Mouse (Mus musculus) ovary, postnatal 36 days (tissue): Measurements from ENCODE around the gene Mansc1.

Source experiments
- DNase-seq: peaks from one replicate; pipeline ENCODE4 v3.0.0; 2022; ENCODE audit warnings: low spot score, mixed read lengths

Gene Mansc1

GRCm38 (mm10) chr6:134639210-134639609 lies 6.9 kb upstream of the Mansc1 start, which contains the start of gene Borcs5:
Borcs5 (plus strand) TSS chr6:134639510.
- no peak for DNase-seq

- DNase-seq: no peak
Measured at GRCm38 (mm10) chr6:134636476-134636875, 4.2 kb upstream of the Mansc1 start.

GRCm38 (mm10) chr6:134633553-134633952 lies 1.3 kb upstream of the Mansc1 start:
- no peak for DNase-seq

GRCm38 (mm10) chr6:134632756-134633155 lies 468 bp upstream of the Mansc1 start:
- DNase-seq: no peak

- no peak for DNase-seq
Measured at GRCm38 (mm10) chr6:134630447-134630846, 1.8 kb downstream of the Mansc1 start.

GRCm38 (mm10) chr6:134626564-134626963 lies 5.7 kb downstream of the Mansc1 start:
- no peak for DNase-seq

- no peak for DNase-seq
Measured at GRCm38 (mm10) chr6:134625431-134625830, 6.9 kb downstream of the Mansc1 start.

DNA sequence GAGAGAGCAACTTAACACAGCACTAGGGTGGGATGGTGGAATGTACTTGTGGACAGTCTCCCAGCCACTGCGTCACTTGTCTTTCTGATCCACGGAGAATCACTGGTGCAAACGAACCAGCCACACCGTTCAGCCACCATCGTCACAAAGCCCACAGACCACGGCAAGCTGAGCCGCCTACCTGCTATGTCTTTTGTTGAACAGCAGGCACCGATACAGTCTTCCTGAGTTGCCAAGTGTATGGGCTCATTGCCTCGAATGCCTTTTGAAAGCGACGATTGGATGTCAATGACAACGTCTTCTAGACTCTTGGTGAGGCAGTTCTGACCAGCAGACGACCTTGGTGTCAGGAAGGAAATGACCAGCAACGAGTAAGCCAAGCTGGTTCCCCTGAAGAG lies 10.7 kb downstream of the Mansc1 start:
- DNase-seq: no peak

GRCm38 (mm10) chr6:134620846-134621551 lies 11.3 kb downstream of the Mansc1 start:
- DNase-seq: no peak

- DNase-seq: no peak
Measured at GRCm38 (mm10) chr6:134620129-134620528, 12.2 kb downstream of the Mansc1 start.

DNA sequence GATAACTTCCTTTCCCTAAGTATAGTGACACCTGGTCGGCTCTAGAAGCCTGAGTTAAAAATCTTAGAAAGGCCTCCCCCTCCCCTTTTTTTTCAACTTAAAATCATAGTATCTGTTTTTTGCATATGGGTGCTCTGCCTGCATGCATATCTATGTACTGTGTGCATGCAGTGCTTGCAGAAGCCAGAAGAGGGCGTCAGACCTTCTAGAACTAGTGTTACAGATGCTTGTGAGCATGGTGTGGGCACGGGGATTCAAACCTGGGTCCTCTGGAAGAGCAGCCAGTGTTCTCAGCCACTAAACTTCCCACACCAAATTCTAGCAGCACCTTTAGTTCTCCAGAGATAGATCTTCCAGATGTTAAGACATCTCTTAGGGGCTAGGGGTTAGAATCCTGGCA lies 14.7 kb downstream of the Mansc1 start:
- DNase-seq: no peak

GRCm38 (mm10) chr6:134614723-134615648 lies 17.3 kb downstream of the Mansc1 start:
- DNase-seq: peak; percentile 83

- no peak for DNase-seq
Measured at GRCm38 (mm10) chr6:134614322-134614721, 18.0 kb downstream of the Mansc1 start.

GRCm38 (mm10) chr6:134611896-134612295 lies 20.4 kb downstream of the Mansc1 start:
- no peak for DNase-seq

DNA sequence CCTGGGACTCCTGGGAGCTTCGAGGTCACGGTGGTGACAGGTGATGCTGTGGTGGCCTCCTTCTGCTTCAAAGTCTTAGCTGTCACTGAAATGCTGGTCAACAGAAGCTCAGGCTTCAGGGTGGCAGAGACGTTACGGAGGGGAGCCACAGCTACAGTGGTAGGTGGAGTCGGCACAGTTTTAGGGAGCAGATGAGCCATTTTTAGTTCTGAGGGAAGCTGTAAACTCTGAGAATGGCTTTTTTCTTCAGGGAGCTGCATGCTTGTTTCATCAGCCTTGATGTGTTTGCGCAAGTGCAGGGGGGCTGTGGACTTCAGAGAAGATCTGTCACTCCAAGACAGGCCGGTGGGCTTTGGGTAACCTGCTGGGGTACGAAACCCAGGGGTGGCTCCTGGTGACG lies 21.9 kb downstream of the Mansc1 start:
- DNase-seq: no peak

DNA sequence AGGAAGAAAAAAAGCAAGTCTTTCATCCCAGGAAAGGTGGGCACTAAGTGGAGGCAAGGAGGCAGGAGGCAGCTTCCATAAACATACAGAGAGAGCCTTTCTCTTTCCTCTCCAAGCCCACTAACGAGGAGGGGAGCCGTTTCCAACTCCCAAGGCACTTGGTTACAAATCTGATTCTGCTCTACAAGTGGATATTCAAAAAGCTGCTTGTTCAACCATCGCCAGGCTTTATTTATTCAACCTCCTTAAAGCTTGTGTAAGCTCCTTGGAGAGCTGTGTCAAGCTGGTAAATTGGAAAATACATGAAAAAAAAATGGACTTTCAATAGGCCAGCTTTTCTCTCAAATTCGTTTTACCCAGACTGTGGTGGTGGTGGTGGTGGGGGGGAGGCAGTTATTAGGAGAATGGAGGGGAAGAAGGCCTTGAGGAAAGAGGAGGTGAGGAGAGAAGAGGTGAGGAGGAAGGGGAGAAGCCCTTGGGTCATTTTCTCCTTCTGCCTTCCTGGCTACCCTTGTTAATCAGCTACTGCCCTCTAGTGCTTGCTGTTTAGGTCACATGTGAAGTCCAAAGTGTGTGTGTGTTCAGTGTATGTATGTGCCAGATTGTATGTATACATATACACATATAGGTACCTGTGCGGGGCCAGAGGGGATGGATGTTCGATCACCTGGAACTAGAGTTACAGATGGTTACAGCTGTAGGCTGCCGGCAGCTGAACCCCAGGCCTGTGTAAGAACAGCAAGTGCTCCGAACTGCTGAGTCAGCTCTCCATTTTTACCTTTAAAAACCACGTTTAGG lies 25.1 kb downstream of the Mansc1 start:
- no peak for DNase-seq

DNA sequence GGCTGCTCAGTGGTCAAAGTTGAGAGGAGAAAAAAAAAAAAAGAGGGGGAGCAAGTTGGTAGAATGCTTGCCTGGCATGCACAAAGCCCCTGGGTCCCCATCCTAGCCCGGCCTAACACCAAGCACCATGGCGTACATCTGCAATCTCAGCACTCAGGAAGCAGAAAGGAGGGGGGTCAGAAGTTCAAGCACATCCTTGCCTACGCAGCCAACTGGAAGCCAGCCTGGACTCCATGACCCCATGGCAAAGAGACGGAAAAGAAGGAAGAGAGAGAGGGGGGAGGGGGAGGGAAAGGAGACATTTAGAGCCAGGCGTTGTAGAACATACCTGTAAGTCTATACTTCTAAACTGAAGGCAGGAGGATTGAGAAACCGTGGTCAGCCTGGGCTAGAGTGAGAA lies 25.7 kb downstream of the Mansc1 start:
- DNase-seq: no peak

- DNase-seq: no peak
Measured at GRCm38 (mm10) chr6:134605196-134605595, 27.1 kb downstream of the Mansc1 start.

DNA sequence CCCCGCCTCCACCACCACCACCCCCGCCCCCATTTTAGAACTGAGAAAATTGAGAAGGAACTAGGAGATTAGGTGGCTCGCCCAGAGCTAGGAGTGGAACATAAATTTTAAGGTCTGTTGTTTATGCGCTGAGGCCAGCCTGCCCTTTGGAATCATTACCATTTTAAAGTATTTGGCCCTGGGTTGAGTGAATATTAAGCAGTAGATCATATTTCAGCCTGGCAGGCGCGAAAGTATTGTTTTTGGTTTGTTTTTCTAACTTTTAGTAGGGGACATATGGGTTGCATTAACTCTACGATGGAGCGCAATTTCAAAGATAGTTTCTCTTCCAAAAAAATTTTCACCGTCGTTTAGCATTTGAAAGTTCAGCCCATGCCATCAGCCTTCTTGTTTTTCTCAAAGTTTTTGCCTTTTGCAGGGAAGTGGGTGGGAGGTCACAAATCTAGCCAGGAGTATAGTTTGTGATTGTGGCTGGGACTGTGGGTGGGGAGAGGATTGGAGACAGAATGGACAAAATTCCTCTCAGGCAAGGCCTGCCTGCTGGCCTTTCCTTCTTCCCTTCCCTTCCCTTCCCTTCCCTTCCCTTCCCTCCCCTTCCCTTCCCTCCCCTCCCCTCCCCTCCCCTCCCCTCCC lies 29.8 kb downstream of the Mansc1 start:
- DNase-seq: no peak

DNA sequence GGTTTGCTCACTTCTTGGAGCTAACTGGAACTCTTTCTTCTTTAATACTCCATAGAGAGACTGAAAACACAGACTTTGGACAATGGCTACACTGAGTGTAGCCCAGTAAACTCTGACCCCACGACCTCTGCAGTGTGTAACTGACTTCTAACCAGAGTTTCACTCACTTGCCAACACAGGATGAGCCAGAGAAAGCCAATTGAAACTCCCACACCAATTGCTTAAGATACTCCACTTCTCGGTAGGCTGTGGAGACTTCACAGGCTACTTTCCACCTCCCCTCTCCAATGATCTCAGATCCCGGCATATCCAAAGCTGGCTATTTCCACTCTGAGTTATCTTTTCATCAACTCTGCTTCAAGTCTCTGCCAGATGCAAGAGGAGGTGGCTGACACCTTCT lies 30.5 kb downstream of the Mansc1 start:
- DNase-seq: no peak

- no peak for DNase-seq
Measured at GRCm38 (mm10) chr6:134601130-134601529, 31.2 kb downstream of the Mansc1 start.

GRCm38 (mm10) chr6:134599239-134599638 lies 33.0 kb downstream of the Mansc1 start:
- DNase-seq: no peak
